Mouse (Mus musculus) lung, postnatal 14 days (tissue): ENCODE data around the gene Gse1.
A peak's percentile ranks its signal among the peaks of the same experiment; 100 is the strongest.

Experiments used
- DNase-seq: peaks from one replicate; pipeline ENCODE4 v3.0.0; 2021

Gse1 gene

DNA sequence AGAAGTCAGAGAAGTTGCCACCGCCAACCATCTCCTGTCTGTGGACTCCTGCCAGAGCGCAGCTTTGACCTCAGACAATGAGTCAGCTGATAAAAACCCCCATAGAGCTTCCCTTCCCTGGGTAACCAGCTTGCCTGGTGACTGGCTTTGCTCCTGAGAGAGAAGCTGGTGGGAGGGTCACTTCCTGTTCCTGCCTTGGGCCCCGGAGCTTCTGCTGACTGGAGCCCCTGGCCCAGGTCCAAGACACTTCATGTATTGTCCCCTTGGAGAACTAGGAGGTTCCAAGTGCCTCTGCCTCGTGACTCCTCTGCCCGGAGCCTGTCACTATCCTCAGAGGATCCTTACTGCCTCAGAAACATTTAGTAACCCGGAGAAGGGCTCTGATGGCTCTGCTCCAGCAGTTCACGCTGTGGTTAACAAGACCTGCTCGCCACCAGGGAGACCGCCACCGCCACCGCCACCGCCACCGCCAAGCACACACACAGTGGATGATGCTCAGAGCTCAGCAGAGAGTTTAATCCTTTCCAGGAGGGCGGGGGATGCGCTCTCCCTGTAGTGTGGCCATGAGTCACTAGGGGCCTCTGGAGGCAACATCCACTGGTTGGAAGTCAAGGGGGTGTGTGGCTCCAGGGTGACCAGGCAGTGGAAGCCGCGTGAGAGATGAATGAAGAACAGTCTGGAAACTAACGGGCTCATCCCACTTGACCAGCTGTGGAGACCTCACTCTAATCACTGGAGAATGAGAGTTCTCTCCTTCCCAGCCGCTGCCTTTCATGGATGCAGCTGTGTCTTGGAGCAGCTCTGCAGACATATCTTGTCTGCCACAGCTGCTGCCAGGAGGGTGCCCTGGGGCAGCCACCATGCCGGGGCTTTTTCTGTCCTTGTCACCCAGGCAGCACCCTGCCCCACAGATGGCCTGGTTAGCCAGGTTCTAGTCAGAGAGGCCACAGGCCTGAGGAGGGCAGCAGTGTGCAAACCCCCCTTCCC is 335.9 kb downstream of the Gse1 start:
- peak; percentile 93 for DNase-seq

DNA sequence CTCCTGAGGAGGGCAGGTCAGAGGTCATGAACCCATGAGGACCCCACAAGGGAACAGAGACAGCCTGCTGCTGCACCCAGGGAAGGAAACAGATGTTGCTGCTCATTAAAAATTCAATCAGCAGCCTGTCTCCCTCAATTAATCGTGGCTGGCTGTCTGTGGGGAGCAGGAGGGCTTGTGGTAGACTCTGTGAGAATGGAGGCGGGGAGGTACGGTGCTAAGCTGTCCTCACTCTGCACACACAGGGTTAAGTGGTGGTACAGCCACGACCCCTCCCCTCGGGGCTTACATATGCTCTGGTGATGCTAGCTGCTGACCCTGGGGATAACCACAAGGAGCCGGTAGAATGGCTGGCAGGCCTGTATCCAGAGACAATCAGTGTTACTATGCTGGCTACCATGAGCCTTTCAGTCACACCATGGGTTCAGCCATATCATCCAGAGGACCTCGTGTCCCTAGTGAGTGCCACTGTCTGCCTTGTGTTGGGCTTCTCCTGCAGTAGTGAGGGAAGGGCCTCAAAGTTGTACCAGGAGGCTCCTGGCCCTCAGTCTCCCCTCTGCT is 337.0 kb downstream of the Gse1 start:
- DNase-seq = no peak

- DNase-seq = no peak
These were observed 338.4 kb downstream of the Gse1 start for GRCm38 (mm10) chr8:120566681-120567080.

- no peak for DNase-seq
These were observed 339.5 kb downstream of the Gse1 start for GRCm38 (mm10) chr8:120567731-120568130.

DNA sequence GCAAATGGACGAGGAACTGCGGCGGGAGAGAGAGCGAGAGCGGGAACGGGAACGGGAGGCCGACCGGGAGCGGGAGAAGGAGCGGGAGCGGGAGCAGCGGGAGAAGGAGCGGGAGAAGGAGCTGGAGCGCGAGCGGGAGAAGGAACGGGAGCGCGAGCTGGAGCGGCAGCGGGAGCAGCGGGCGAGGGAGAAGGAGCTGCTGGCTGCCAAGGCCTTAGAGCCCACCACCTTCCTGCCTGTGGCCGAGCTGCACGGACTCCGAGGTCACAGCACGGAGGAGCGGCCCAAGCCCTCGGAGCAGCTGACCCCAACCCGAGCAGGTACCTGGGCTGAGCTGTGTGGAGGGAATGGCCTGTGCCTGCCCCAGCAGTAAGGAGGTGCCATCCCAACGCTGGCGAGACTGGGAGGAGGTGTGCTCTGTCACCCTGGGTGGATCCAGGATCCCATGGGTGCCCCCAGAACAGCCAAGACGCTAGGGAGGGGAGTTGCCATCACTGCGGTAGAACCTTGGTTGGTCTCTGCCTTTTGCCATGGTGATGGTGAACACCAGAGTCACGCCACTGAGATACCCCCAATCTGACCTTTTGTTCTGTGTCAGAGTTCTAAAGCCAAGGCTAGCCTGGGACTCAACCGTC is 340.0 kb downstream of the Gse1 start:
- no peak for DNase-seq

DNA sequence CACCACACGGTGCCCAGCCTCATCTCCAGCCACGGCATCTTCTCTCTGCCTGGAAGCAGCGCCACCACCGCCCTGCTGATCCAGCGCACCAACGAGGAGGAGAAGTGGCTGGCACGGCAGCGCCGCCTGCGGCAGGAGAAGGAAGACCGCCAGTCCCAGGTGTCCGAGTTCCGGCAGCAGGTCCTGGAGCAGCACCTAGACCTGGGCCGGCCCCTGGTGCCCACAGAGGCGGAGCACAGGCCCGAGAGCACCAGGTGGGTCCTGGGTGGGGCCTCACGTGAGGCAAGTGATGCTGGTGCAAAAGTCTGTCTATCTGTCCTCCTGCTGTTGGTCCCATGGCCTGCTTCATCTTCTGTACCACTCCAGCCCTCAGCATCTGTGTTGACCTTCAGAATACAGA is 340.9 kb downstream of the Gse1 start:
- no peak for DNase-seq

DNA sequence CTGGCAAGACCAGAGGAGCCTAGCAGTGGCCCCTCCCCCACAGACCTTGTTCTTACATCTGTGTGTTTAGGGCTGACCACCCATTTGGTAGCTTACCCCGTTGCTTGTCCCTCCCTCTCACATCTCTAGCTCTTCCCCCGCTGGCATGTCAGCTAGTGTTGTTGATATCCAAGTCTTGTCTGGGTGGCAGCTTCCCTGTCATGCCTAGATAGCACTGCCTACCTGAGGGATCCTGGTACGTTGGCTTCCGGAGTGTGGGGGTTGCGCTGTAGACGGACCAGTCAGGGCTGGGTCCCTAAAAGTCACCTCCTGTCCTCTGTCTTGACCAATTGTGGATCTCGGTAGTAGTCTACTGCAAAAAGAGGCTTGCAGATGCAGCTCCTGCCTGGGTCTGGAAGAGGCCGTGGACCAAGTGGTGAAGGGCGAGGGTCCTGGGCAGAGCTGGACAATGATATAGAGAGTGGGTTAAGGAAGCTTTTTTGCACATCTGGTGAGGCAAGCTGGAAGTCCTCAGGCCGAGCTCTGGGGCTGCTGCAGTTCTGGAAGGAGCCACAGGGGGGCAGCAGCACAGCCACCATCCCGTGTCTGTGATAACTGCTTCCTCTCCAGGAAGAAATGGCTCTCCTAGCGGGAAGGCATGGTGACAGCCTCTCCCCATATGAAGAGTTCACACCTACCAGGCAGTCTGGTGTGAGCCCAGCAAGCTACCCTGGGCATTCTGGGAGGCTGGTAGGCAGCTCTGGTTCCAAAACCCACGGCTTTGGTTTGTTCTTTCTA is 341.9 kb downstream of the Gse1 start:
- DNase-seq = peak; percentile 83

DNA sequence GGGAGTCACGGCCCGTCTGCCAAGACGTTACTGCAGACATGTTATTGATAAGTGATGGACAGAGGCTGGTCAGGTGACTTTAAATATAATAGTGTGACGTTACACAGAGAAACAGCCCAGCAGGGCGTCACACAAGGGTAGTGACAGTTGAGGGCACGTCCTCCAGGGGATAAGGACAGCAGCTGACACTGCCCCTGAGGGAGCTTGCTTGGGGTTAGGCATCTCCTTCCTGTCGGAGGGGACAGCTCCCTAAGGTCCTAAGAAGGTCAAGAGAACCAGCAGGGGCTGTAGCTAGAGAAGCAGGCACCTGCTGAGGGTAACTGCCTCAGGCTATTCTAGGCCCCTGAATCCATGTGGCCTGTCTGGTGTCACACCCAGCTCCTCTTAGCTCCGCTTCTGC is 343.3 kb downstream of the Gse1 start:
- no peak for DNase-seq

DNA sequence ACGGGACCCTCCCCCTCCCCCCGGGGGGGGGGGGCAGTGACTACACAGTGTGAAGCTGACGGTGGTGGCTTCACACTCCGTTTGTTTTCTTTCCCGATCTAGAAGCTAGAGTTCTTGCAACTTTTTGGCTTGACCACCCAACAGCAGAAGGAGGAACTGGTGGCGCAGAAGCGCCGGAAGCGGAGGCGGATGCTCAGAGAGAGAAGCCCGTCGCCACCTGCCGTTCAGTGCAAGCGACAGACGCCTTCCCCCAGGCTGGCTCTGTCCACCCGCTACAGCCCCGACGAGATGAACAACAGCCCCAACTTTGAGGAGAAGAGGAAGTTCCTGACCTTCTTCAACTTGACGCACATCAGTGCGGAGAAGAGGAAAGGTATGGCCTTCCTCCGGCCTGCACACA is 344.3 kb downstream of the Gse1 start:
- DNase-seq = peak; percentile 38

DNA sequence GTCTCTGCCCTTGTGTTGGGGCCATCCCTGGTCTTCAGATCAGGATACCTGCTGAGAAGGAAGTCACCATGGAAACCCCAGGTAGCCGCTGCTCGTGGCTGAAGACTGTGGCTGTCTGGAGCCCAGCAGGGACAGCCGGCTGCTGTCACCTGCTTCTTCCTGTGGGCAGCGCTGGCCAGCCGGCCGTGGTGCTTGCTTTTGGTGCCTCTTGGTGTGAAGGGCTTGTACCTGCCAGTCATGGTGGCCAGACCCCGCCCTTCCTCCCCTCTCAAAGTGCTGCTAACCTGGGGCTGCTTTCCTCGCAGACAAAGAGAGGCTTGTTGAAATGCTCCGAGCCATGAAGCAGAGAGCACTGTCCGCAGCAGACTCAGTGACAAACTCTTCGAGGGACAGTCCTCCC is 345.6 kb downstream of the Gse1 start:
- DNase-seq = no peak

DNA sequence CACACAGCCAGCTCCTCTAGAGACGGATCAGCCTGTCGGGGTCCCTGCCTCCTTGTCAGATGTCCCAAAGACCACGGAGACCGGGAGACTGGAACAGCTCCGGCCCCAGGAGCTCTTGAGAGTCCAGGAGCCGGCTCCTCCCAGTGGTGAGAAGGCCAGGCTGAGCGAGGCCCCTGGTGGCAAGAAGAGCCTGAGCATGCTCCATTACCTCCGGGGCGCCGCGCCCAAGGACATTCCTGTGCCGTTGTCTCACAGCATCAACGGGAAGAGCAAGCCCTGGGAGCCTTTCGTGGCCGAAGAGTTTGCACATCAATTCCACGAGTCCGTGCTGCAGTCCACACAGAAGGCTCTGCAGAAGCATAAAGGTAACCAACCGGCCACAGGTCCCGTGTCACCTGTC is 346.7 kb downstream of the Gse1 start:
- DNase-seq = no peak

- no peak for DNase-seq
These were observed 347.5 kb downstream of the Gse1 start for GRCm38 (mm10) chr8:120575801-120576200.

DNA sequence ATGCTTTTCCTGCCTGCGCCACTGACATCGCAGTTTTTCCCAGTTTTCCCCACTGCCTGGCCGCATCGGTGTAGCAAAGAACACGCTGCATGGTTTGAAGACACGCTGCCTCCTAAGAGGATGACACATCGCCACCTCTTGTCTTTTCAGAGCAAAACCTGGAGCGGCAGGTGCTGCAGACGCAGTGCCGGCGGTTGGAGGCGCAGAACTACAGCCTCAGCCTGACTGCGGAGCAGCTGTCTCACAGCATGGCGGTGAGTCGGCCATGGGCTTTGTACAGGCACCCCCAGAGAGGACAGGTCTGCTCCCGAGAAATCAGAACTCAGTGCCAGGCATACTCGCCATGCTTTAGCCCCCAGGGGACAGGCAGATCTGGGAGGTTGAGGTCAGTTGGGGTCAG is 349.6 kb downstream of the Gse1 start:
- DNase-seq = no peak

- no peak for DNase-seq
These were observed 352.2 kb downstream of the Gse1 start for GRCm38 (mm10) chr8:120580336-120581000.

GRCm38 (mm10) chr8:120581329-120581728 is 353.1 kb downstream of the Gse1 start:
- no peak for DNase-seq

DNA sequence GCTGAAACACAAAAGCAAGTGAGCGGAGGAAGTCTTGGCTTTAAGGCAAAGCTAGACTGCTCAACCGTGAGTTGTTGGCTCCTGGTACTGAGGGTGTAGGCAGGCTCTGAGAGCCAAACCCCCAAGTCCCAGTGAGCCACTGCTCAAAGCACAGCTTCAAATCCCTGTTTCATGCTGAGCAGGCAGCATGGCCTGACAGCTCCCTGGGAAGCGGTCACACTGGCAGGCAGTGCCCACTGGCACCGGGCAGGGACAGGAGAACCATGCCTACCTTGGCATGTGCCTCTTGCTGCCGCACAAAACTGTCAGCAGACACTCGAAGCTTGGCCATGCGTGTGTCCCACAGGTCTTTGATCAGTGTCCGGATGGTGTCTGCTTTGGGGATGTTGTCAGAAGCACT is 353.6 kb downstream of the Gse1 start:
- DNase-seq = no peak

DNA sequence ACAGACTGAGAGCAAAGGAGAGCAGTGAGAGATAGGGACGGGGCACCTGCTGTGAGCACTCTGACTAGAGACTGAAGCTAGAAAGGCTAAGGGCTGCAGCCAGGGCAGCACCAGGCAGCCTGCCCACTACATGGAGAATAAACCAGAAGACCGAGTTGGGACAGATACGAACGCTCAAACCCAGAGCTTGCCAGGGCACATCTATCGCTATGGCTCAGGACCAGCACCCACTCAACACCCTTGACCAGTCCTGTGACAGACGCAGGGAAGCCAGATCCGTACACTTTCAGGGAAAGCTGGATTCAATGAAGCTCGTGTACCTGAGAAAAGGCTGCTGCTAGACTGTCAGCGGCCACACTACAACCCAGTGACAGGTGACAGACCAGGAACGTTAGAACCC is 357.3 kb downstream of the Gse1 start:
- no peak for DNase-seq

GRCm38 (mm10) chr8:120588908-120589771 is 360.9 kb downstream of the Gse1 start, which contains the start of gene Gins2:
TSS of gene Gins2 (minus strand) at chr8:120589304.
- peak; percentile 99 for DNase-seq

GRCm38 (mm10) chr8:120589921-120590320 is 361.7 kb downstream of the Gse1 start:
- DNase-seq = no peak

- DNase-seq = no peak
These were observed 363.5 kb downstream of the Gse1 start for GRCm38 (mm10) chr8:120591587-120592292.

GRCm38 (mm10) chr8:120594571-120594970 is 366.3 kb downstream of the Gse1 start:
- no peak for DNase-seq
